Mouse (Mus musculus) thymus, postnatal 14 days (tissue): ENCODE results near the gene Gcnt4.

ENCODE experiments used
- DNase-seq: peaks from one replicate; pipeline ENCODE4 v3.0.0; 2021

Gene Gcnt4

GRCm38 (mm10) chr13:96995243-96995642 is 70.8 kb downstream of the Gcnt4 start:
- DNase-seq = peak; percentile 27

- DNase-seq = no peak
Measured at GRCm38 (mm10) chr13:96997080-96997479, 72.6 kb downstream of the Gcnt4 start.
